Mouse (Mus musculus) cerebellum, adult 2 months (tissue): ENCODE data around the gene Ube2k.

Experiments
- CTCF ChIP-seq: fragments of 200-500 bp; IDR thresholded peaks from 2 replicates; pipeline ENCODE4 v1.5.1; 2011; ENCODE audit warnings: low read depth, mild to moderate bottlenecking, control low read depth, low read length, moderate library complexity, borderline replicate concordance; ENCODE audit not compliant: insufficient read depth
- POLR2A ChIP-seq: fragments of 200-500 bp; IDR thresholded peaks from 2 replicates; pipeline ENCODE4 v1.6.1; 2011; ENCODE audit warnings: low read length, control low read depth, borderline replicate concordance; ENCODE audit not compliant: insufficient read depth

DNA sequence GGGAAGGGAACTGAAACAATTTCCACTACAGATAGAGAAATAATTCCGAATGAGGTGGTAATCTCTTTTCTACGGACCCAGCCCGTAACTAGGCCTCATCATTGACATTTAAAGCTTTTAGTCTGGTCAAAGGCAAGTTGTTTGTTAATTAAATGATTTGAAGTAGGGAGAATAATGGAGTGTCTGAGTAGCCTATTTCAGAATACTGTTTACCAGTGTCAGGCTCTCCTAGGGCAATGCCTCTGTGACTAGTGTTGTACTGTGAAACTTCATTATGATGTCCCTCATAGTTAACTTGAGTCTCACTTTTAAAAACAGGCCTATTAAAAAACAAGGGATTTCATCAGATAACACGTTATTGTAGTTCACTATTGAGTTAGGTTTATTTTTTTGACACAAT is 1.1 kb downstream of the Ube2k start:
- TF ChIP-seq CTCF (no peak), POLR2A (no peak)
